Comparison of ENCODE assay signal across 8 mouse cellular contexts in genomic region chr1:176996630-176997201, GRCm38 (mm10).
DNase-seq lines count a peak whose midpoint lies in the region; ATAC-seq lines count a peak whose summit lies in the region.

No protein-coding gene starts in this region.

- H3K4me3 ChIP-seq in intestine, embryonic 16.5 days (ENCODE audit: low read length): no peak overlapping the region
- no peak overlapping the region for H3K4me3 ChIP-seq in midbrain, embryonic 12.5 days

- H3K27ac ChIP-seq in intestine, embryonic 16.5 days (ENCODE audit: low read length): 0 out of 2 replicates have a peak overlapping the region, but pooled peaks have one; percentile 35
- H3K27ac ChIP-seq in midbrain, embryonic 12.5 days (replicated peaks): peak overlapping the region; percentile 94

- no peaks in the 10 kb centered on the region for H3K36me3 ChIP-seq in intestine, embryonic 16.5 days (ENCODE audit: control insufficient read depth, insufficient read depth, low read length)
- H3K36me3 ChIP-seq in midbrain, embryonic 12.5 days: no peaks in the 10 kb centered on the region

- no peaks in the 10 kb centered on the region for H3K27me3 ChIP-seq in intestine, embryonic 16.5 days (replicated peaks; ENCODE audit: control insufficient read depth, insufficient read depth, low read length)
- no peaks in the 10 kb centered on the region for H3K27me3 ChIP-seq in midbrain, embryonic 12.5 days

- ATAC-seq in activated CD4-positive, CD25-positive, alpha-beta regulatory T cell, adult 4 months: peak; percentile 26
- ATAC-seq in intestine, embryonic 16.5 days: no peak
- no peak for ATAC-seq in midbrain, embryonic 12.5 days (ENCODE audit: low FRiP score, low read depth)

- peaks cover 15% of the 10 kb centered on the region for H3K4me1 ChIP-seq in intestine, embryonic 16.5 days (ENCODE audit: control insufficient read depth, insufficient read depth, low read length)
- H3K4me1 ChIP-seq in midbrain, embryonic 12.5 days: peaks cover 83% of the 10 kb centered on the region

- WGBS in intestine, embryonic 16.5 days: 41% methylated on average over 16 of the region's 16 CpGs
- WGBS in midbrain, embryonic 12.5 days: 23% methylated on average over 16 of the region's 16 CpGs

- no peaks in the 10 kb centered on the region for H3K9me3 ChIP-seq in intestine, embryonic 16.5 days (ENCODE audit: control insufficient read depth, low read length)
- H3K9me3 ChIP-seq in midbrain, embryonic 12.5 days: no peaks in the 10 kb centered on the region

- peak overlapping the region; percentile 27; the same call in 1 of the 2 replicates for H3K9ac ChIP-seq in intestine, embryonic 16.5 days (ENCODE audit: low read depth, low read length)
- H3K9ac ChIP-seq in midbrain, embryonic 12.5 days (replicated peaks): 0 out of 2 replicates have a peak overlapping the region, but pooled peaks have one; percentile 15

- peak; percentile 84 to 89 for DNase-seq in B cell, adult 2 months
- peak; percentile 42 to 60 for DNase-seq in frontal cortex, postnatal 36 days (ENCODE audit: low spot score in 2 of 2)
- DNase-seq in left cerebral cortex, postnatal 4 days: peak; percentile 75
- DNase-seq in spleen, postnatal 14 days (ENCODE audit: low spot score in 2 of 2): peak; percentile 42 to 51
- no peak for DNase-seq in T-cell, adult 2 months (ENCODE audit: low spot score)

- peak overlapping the region; percentile 19; the same call in 1 of the 2 replicates for H3K4me2 ChIP-seq in intestine, embryonic 16.5 days (ENCODE audit: low read depth, low read length)
- H3K4me2 ChIP-seq in midbrain, embryonic 12.5 days (replicated peaks): peak overlapping the region; percentile 47

- intact Hi-C loops in left cerebral cortex, postnatal 4 days (cut with DNase I): loop anchor here (10.0 kb wide), 1 partner anchor 62 kb away; no protein-coding TSS in a partner anchor
